Mouse (Mus musculus) CH12.LX (cell line): ENCODE results near the gene Slc30a6. TPM values are rescaled to one million over a fixed set of nuclear protein-coding genes. Genes with fewer than 3 reads are reported as not detected.

Experiments
- DNase-seq: peaks from one replicate; pipeline ENCODE4 v3.0.0-alpha.2; 2013; ENCODE audit errors: extremely low read depth
- H3K27ac ChIP-seq: 2 replicates; pipeline ENCODE4 v1.5.1; 2012; ENCODE audit warnings: low read depth, mild to moderate bottlenecking, control low read depth, moderate library complexity; ENCODE audit not compliant: insufficient read depth
- H3K27me3 ChIP-seq: replicated peaks from 2 replicates; pipeline ENCODE3; 2012; ENCODE audit warnings: inconsistent platforms
- H3K36me3 ChIP-seq, 2 experiments: replicated peaks in 1 of 2; 2 replicates each; pipeline versions ENCODE3 to v1.6.1; 2012; ENCODE audit warnings: inconsistent platforms in 1 of 2, low read length in 1 of 2, mild to moderate bottlenecking in 1 of 2, mixed read lengths in 1 of 2, moderate library complexity in 1 of 2; ENCODE audit not compliant: control insufficient read depth in 1 of 2, insufficient read depth in 1 of 2
- H3K4me1 ChIP-seq, 2 experiments: 2 replicates each; pipeline ENCODE4 v1.6.1; 2012; ENCODE audit warnings: inconsistent platforms in 1 of 2, moderate library complexity in 1 of 2; ENCODE audit not compliant: insufficient read depth in 2 of 2, control insufficient read depth in 1 of 2
- H3K4me2 ChIP-seq: 2 replicates; pipeline ENCODE4 v1.6.1; 2012; ENCODE audit warnings: low read depth, mild to moderate bottlenecking, control low read depth; ENCODE audit not compliant: poor library complexity, insufficient read depth, severe bottlenecking
- H3K4me3 ChIP-seq, 3 experiments: fragments of 150-350 bp in 1 of 3; sonication (generic) in 1 of 3; replicated peaks in 1 of 3; 2 replicates each; pipeline versions ENCODE3 to v1.5.1; 2011 to 2012; ENCODE audit warnings: low read depth in 2 of 3, low read length in 2 of 3, mild to moderate bottlenecking in 2 of 3, moderate library complexity in 2 of 3, control low read depth in 1 of 3, improper control_type of control experiment in 1 of 3, inconsistent platforms in 1 of 3, mixed read lengths in 1 of 3; ENCODE audit not compliant: poor library complexity in 1 of 3
- H3K79me2 ChIP-seq: replicated peaks from 2 replicates; pipeline ENCODE4 v1.6.1; 2012; ENCODE audit warnings: mild to moderate bottlenecking, moderate library complexity; ENCODE audit not compliant: control insufficient read depth, poor library complexity, insufficient read depth, severe bottlenecking; ENCODE audit errors: extremely low read depth
- H3K9ac ChIP-seq: 2 replicates; pipeline ENCODE4 v1.6.1; 2012; ENCODE audit warnings: low read depth, mild to moderate bottlenecking, control low read depth, moderate library complexity; ENCODE audit not compliant: insufficient read depth
- H3K9me3 ChIP-seq: replicated peaks from 2 replicates; pipeline ENCODE3; 2012; ENCODE audit warnings: low read length, inconsistent platforms, mixed read lengths
- BHLHE40 ChIP-seq: IDR thresholded peaks from 2 replicates; pipeline ENCODE4 v1.6.1; 2011; ENCODE audit warnings: mild to moderate bottlenecking, low read depth, low read length, improper control_type of control experiment
- CHD2 ChIP-seq: IDR thresholded peaks from 2 replicates; pipeline ENCODE4 v1.6.1; 2011; ENCODE audit warnings: low read length, improper control_type of control experiment
- CTCF ChIP-seq, 2 experiments: IDR thresholded peaks in 1 of 2; conservative IDR thresholded peaks in 1 of 2; 2 replicates each; pipeline ENCODE4 v1.5.1; 2011 to 2012; ENCODE audit warnings: low read depth in 2 of 2, low read length in 2 of 2, improper control_type of control experiment in 1 of 2, inconsistent platforms in 1 of 2, mild to moderate bottlenecking in 1 of 2, moderate library complexity in 1 of 2
- ELF1 ChIP-seq: IDR thresholded peaks from 2 replicates; pipeline ENCODE4 v1.6.1; 2014; ENCODE audit warnings: low read depth, mild to moderate bottlenecking, inconsistent platforms, low read length, improper control_type of control experiment
- EP300 ChIP-seq: IDR thresholded peaks from 2 replicates; pipeline ENCODE4 v1.6.1; 2011; ENCODE audit warnings: low read length, improper control_type of control experiment
- ETS1 ChIP-seq: conservative IDR thresholded peaks from 2 replicates; pipeline ENCODE4 v1.6.1; 2012; ENCODE audit warnings: low read depth, mild to moderate bottlenecking, inconsistent platforms, low read length, improper control_type of control experiment, moderate library complexity
- GABPA ChIP-seq: IDR thresholded peaks from 2 replicates; pipeline ENCODE4 v1.6.1; 2012; ENCODE audit warnings: low read depth, low read length, improper control_type of control experiment, inconsistent platforms; ENCODE audit not compliant: insufficient replicate concordance
- IRF4 ChIP-seq: IDR thresholded peaks from 2 replicates; pipeline ENCODE4 v1.6.1; 2014; ENCODE audit warnings: low read depth, mild to moderate bottlenecking, inconsistent platforms, low read length, improper control_type of control experiment
- JUN ChIP-seq: IDR thresholded peaks from 2 replicates; pipeline ENCODE4 v1.6.1; 2011; ENCODE audit warnings: low read depth, mild to moderate bottlenecking, low read length, improper control_type of control experiment, moderate library complexity; ENCODE audit not compliant: insufficient read depth
- KAT2A ChIP-seq: IDR thresholded peaks from 2 replicates; pipeline ENCODE4 v1.6.1; 2012; ENCODE audit warnings: low read length, improper control_type of control experiment, inconsistent platforms; ENCODE audit not compliant: insufficient replicate concordance
- MAFK ChIP-seq: IDR thresholded peaks from 2 replicates; pipeline ENCODE4 v1.6.1; 2011; ENCODE audit warnings: low read length, improper control_type of control experiment; ENCODE audit not compliant: insufficient replicate concordance
- MAX ChIP-seq: IDR thresholded peaks from 2 replicates; pipeline ENCODE4 v1.6.1; 2011; ENCODE audit warnings: low read length, improper control_type of control experiment
- MXI1 ChIP-seq: IDR thresholded peaks from 2 replicates; pipeline ENCODE4 v1.6.1; 2011; ENCODE audit warnings: mild to moderate bottlenecking, low read depth, low read length, improper control_type of control experiment
- NRF1 ChIP-seq: IDR thresholded peaks from 2 replicates; pipeline ENCODE4 v1.6.1; 2014; ENCODE audit warnings: low read depth, mild to moderate bottlenecking, inconsistent platforms, low read length, improper control_type of control experiment, moderate library complexity
- PAX5 ChIP-seq: IDR thresholded peaks from 2 replicates; pipeline ENCODE4 v1.6.1; 2012; ENCODE audit warnings: low read length, inconsistent platforms, mixed read lengths
- RAD21 ChIP-seq: IDR thresholded peaks from 2 replicates; pipeline ENCODE4 v1.6.1; 2011; ENCODE audit warnings: low read depth, mild to moderate bottlenecking, low read length, improper control_type of control experiment, moderate library complexity
- SIN3A ChIP-seq: IDR thresholded peaks from 2 replicates; pipeline ENCODE4 v1.6.1; 2012; ENCODE audit warnings: low read length, improper control_type of control experiment, inconsistent platforms
- TBP ChIP-seq: conservative IDR thresholded peaks from 2 replicates; pipeline ENCODE4 v1.6.1; 2011; ENCODE audit warnings: low read depth, low read length, improper control_type of control experiment
- UBTF ChIP-seq: IDR thresholded peaks from 2 replicates; pipeline ENCODE4 v1.6.1; 2012; ENCODE audit warnings: low read depth, mild to moderate bottlenecking, inconsistent platforms, low read length, improper control_type of control experiment, moderate library complexity
- USF1 ChIP-seq: IDR thresholded peaks from 2 replicates; pipeline ENCODE4 v1.6.1; 2014; ENCODE audit warnings: low read depth, mild to moderate bottlenecking, inconsistent platforms, low read length, improper control_type of control experiment
- ZMIZ1 ChIP-seq: IDR thresholded peaks from 2 replicates; pipeline ENCODE4 v1.6.1; 2012; ENCODE audit warnings: low read depth, mild to moderate bottlenecking, inconsistent platforms, low read length, improper control_type of control experiment
- dilution Hi-C: fragments of 300-500 bp; cut with MboI; formaldehyde crosslinking; loops from 2 replicates; pipeline ENCODE4 v1.14.3; 2020; ENCODE audit warnings: low sequenced_read_pairs; ENCODE audit not compliant: extremely low pct_unique_long_range_greater_than_20kb, extremely low pct_ligation_motif_present
- in situ Hi-C: fragments of 300-500 bp; cut with MboI; formaldehyde crosslinking; loops from 3 replicates; pipeline ENCODE4 v1.14.3; 2019; ENCODE audit warnings: low sequenced_read_pairs, low pct_ligation_motif_present, low pct_unique_long_range_greater_than_20kb, mixed read lengths
- polyA plus RNA-seq: library from polyadenylated mRNA; unstranded; fragments of >175 nt; gene quantifications from 2 replicates; pipeline ENCODE4 v1.2.1, GENCODE M21; 2012; ENCODE audit warnings: low read depth; ENCODE audit not compliant: insufficient read length
- total RNA-seq, 2 experiments: library from RNA; depleted of rRNA; stranded (reverse); fragments of 300-350 nt in 1 of 2; fragments of >200 nt in 1 of 2; gene quantifications; 2 replicates each; pipeline ENCODE4 v1.2.3; 2012 to 2014

Slc30a6 gene
- total and polyA plus RNA-seq, 3 experiments, result 16.8 to 27.2 (median 19.7) TPM

DNA sequence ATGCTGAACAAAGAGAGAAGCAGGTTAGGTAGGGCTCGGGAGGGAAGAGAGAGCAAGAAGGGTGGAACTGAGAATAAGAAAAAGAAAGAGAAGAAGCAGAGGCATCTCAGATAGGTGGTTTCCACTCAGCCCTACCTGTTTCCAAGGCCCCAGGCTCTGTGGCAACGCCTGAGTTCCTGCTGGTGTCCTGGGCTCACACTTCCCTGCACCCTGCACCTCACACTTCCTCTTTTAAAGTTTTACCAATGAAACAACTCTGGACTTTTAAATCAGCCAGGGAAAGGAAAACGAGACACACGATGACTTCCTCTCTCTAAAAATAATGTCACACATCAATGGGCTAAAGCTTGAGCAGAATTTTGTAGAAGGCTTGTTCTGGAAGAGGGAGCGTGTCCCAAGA is 45.1 kb downstream of the Slc30a6 start:
- no peaks in the 10 kb centered on the region for H3K79me2 ChIP-seq
- H3K9me3 ChIP-seq, result no peaks in the 10 kb centered on the region
- peak overlapping the region; percentile 34; the same call in 1 of the 2 replicates for H3K4me2 ChIP-seq
- DNase-seq, result peak; percentile 71
- no peak overlapping the region for H3K9ac ChIP-seq
- TF ChIP-seq JUN (no peak), BHLHE40 (peak; percentile 73), MAX (0 out of 2 replicates have a peak, but pooled peaks have one; percentile 17), IRF4 (peak; percentile 76), EP300 (peak; percentile 65; the same call in 1 of the 2 replicates), UBTF (0 out of 2 replicates have a peak, but pooled peaks have one; percentile 45), ELF1 (0 out of 2 replicates have a peak, but pooled peaks have one; percentile 49), ETS1 (peak; percentile 26; the same call in 1 of the 2 replicates), TBP (0 out of 2 replicates have a peak, but pooled peaks have one; percentile 45), CHD2 (peak; percentile 14; the same call in 1 of the 2 replicates), CTCF (conservative IDR thresholded peaks at IDR 0.05 in 1 of 2, IDR thresholded peaks at IDR 0.05 in 1 of 2; ENCODE audit: low read depth in 2 of 2, low read length in 2 of 2) (no peak)
- TF ChIP-seq, all 38 proteins: peak for 9
- dilution Hi-C loops, result no loop called here
- Histone ChIP-seq H3K4me1 (peaks cover 0 to 19% of the 10 kb centered on the region in 2 experiments; a peak in 3 of 4 replicates), H3K27ac (no peak overlapping the region), H3K4me3 (no peak overlapping the region), H3K27me3 (no peaks in the 10 kb centered on the region), H3K36me3 (peaks cover 11 to 43% of the 10 kb centered on the region in 2 experiments)
- in situ Hi-C loops, result no loop called here

DNA sequence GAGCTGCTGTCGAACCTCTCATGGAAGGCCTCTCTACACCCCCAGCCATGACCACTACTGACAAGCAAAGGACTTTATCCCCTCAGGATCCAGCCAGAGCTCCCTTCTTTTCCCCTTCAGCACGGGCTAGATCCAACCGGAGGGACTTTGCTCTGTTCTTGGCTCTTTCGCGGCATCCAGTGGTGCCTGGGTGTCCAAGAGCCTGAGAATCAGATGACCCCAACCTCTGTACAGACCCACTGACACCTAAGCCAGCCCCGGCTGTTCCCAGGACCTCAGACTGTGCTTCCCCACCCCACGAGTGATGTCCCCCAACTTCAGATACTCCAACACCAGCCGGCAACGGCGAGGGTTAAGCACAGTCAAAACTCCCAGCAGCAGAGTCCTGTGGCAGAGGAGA is 54.4 kb downstream of the Slc30a6 start:
- H3K9ac ChIP-seq, result no peak overlapping the region
- dilution Hi-C loops, result no loop called here

DNA sequence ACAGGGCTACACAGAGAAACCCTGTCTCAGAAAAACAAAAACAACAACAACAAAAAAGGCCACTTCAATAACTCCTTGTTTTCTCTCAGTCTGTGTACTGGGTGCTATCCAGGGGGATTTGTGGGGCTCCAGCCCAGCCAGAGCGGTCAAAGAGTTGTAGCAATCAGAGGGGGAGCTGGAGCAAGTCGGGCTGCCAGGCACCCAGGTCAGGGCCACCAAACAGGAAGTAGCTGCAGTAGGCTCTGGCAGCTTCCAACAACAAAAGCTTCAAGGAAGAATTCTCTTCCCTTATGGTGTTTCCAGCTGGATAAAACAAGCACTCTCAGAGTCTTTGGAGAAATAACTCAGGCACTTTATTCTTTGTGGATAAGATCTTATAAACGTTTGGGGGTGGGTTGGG is 58.5 kb downstream of the Slc30a6 start:
- H3K9ac ChIP-seq, result no peak overlapping the region

More for the DNA sequence above, 54.4 kb downstream of the Slc30a6 start:
- Histone ChIP-seq H3K79me2 (no peaks in the 10 kb centered on the region), H3K4me1 (peaks cover 3 to 8% of the 10 kb centered on the region in 2 experiments; a peak in 2 of 4 replicates), H3K9me3 (no peaks in the 10 kb centered on the region), H3K4me3 (no peak overlapping the region), H3K36me3 (peaks cover 2 to 73% of the 10 kb centered on the region in 2 experiments), H3K4me2 (no peak overlapping the region), H3K27me3 (no peaks in the 10 kb centered on the region), H3K27ac (no peak overlapping the region)
- TF ChIP-seq EP300 (no peak), MXI1 (no peak), USF1 (no peak), ETS1 (no peak)
- in situ Hi-C loops, result no loop called here
- DNase-seq, result no peak

More for the DNA sequence above, 58.5 kb downstream of the Slc30a6 start:
- TF ChIP-seq NRF1, result no peak
- TF ChIP-seq KAT2A, result no peak
- no peak for TF ChIP-seq EP300
- TF ChIP-seq USF1, result no peak
- TF ChIP-seq JUN, result no peak
- no peak for TF ChIP-seq CHD2
- TF ChIP-seq MAFK, result no peak
- TF ChIP-seq RAD21, result no peak
- TF ChIP-seq ZMIZ1, result no peak
- no peak for TF ChIP-seq GABPA
- no peak for TF ChIP-seq UBTF
- no peak for TF ChIP-seq MAX
- no peak for TF ChIP-seq PAX5
- no peak for TF ChIP-seq SIN3A
- Histone ChIP-seq H3K9me3 (peaks cover 2% of the 10 kb centered on the region), H3K4me2 (no peak overlapping the region), H3K27me3 (no peaks in the 10 kb centered on the region), H3K4me3 (no peak overlapping the region), H3K27ac (no peak overlapping the region), H3K4me1 (peaks cover 0 to 25% of the 10 kb centered on the region in 2 experiments; a peak in 2 of 4 replicates), H3K79me2 (no peaks in the 10 kb centered on the region), H3K36me3 (peaks cover 0 to 42% of the 10 kb centered on the region in 2 experiments)
- no peak for DNase-seq
- dilution Hi-C loops (no loop called here), in situ Hi-C loops (no loop called here)
